Mouse (Mus musculus) spleen, adult 2 months (tissue): ENCODE measurements around the gene Tubg2.

Experiments
- CTCF ChIP-seq: fragments of 200-500 bp; IDR thresholded peaks from 2 replicates; pipeline ENCODE4 v1.5.1; 2011; ENCODE audit warnings: mild to moderate bottlenecking, inconsistent platforms; ENCODE audit not compliant: insufficient read depth, insufficient read length, insufficient replicate concordance; ENCODE audit errors: extremely low read depth
- POLR2A ChIP-seq: fragments of 200-500 bp; IDR thresholded peaks from 2 replicates; pipeline ENCODE4 v1.6.1; 2011; ENCODE audit warnings: low read depth, low read length, inconsistent platforms

DNA sequence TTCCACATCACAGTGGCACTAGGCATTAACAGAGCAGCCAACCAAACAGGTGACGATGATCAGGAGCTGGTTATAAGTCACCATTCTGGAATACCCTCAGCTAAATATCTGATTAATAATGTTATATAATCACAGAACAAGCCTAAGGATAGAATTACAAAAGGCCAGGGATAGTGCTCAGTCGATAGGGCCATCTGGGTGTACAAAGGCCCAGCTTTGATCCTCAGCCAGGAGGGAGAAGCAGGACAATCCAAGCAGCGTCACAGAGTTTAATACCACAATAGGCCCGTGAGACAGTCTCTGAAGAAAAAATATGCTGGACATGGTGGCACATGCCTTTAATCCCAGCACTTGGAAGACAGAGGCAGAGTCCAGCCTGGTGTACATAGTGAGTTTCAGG lies 46.4 kb upstream of the Tubg2 start:
- TF ChIP-seq CTCF (no peak), POLR2A (no peak)
